Mouse (Mus musculus) kidney, postnatal 10 days (tissue): Measurements from ENCODE around the gene Tspan4.

Experiments
- DNase-seq: peaks from one replicate; pipeline ENCODE4 v3.0.0; 2021; ENCODE audit warnings: mixed read lengths

Tspan4 gene

DNA sequence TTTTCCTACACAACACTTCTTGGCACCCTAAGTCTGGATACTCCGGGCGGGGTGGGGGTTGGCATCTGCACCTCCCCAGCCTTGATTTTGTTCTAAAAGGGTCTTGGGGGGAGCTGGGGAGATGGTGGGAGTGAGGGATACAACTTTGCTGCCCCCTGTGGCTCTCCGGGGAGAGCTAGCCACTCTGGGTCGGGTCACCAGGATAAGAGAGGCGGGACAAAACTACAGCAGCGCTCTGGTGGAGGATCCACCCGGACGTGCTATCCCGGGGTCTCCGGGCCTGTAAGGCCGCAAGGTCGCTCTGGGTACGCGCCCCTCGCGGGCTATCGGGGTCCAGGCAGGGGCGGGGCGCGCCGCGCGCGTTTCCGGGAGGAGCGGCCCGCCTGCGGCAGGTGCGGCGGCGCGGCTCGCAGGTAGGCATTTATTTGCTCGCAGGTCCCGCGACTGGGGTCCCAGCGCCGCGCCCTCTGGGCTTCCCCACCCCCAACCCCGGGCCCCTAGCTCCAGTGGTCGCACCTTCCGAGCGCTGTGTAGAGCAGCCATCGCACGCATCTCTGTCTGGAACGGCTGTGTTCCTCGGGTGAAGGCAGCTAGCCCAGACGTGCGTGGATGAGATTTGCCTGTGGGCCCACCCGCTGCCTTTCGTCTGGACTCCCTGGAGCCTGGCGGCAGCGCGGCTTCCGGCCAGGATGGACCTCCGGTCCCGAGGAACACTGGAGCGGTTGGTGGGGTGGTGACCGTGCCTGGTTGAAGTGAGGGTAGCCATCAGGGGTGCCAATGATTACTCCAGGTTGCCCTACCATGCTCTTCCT is 13.3 kb upstream of the Tspan4 start:
- DNase-seq, result peak; percentile 67

DNA sequence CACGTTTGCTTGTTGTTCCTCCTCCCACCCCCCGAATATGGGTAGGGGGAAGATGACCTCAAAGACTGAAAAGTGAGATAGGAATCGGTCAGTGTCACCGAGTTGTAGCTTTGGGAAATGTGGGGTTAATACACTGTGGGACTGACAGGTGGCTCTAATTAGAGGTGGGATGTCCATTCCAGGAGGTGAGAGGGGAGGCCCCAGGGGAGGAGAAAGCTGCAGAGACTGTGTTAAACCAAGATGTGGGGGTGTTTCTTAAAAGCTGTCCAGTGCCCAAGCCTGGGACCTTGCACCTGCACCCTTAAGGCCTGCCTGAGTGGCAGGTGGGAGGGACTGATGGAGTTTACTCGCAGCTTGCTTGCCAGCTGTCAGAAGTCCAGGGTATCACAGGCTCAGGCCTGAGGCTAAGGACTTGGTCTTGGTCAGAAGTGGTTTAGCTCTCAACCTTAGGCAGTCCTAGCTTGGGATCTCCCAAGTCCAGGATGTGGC is 12.7 kb upstream of the Tspan4 start:
- DNase-seq, result peak; percentile 64

DNA sequence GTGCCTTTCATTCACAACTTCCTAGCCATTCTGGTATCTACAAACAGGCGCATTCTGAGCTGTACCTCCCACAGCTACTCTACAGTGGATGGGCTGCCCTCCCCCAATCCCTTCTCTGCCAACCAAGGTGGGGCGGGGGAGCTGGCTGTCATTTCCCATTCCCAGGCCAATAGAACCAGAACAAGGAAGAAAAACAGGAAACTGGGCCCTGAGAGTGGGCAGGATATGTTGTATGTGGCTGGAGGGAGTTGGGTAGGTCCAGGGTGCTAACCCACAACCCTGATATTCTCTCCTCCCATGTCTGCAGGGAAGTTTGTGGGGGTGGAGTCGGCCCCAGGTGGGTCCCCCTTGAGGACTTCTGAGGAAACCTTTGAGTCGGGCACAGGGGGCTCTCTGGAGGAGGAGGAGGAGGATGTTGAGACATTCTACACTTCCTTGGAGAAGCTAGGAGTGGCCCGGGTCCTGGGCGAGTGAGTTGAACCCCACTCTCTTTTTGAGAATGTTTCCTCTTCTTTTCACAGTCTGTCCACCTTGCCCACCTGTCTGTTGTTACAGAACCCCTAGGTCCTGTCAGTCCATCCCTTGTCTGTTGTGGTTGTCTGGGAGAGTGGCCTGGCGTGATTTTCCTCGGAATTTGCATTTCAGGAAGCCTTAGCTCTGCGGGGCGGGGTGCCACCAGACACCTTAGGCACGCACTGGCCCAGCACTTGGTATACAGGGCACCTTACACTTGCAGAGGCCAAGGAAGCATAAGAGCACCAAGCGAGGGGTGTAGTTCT is 11.0 kb upstream of the Tspan4 start:
- peak; percentile 78 for DNase-seq

DNA sequence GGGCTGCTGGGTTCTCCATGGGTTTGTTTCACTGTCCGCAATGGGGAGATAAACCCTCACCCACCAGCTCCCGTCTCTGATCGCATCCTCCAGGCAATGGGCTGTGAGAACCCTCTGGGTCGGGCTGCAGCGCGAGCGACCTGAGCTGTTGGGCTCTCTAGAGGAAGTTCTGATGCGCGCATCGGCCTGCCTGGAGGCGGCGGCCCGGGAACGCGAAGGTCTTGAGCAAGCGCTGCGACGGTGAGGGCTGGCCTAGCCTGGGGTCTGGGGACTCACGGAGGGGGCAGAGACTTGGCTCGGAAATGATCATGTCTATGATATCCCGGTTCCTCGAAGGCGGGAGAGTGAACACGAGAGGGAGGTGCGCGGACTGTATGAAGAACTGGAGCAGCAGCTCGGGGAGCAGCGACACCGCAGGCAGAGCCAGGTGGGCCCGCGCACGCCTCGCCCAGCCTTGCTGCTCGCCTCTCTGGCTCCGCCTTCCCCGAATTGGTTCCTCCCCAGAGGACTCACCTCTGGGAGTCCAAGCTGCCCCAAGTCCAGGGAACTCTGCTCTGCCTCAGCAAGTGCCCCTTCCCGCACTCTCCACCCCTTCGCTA is 10.3 kb upstream of the Tspan4 start:
- peak; percentile 76 for DNase-seq

- no peak for DNase-seq
These were observed 9.5 kb upstream of the Tspan4 start for GRCm38 (mm10) chr7:141465388-141466044.

DNA sequence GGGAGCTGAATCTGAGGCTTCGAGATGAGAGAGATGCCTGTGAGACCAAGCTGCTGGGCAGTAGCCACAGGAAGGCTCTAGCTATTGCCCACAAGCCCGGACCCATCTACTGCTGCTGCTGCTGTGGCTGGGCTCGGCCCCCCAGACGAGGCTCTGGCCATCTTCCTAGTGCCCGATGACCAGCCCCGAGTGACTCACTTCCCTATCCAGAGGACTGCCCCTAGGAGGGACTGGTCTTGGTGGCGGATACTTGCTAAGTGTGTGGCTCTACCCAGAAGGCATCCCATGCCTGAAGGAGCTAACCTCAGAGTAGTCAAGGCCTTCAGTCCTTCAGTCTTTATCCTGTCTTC is 9.0 kb upstream of the Tspan4 start:
- peak; percentile 46 for DNase-seq

- no peak for DNase-seq
These were observed 8.4 kb upstream of the Tspan4 start for GRCm38 (mm10) chr7:141466607-141467148.

GRCm38 (mm10) chr7:141467230-141468030 is 7.6 kb upstream of the Tspan4 start, which contains the start of gene Cd151:
Gene Cd151 (plus strand): TSS chr7:141467392.
- DNase-seq, result peak; percentile 96

DNA sequence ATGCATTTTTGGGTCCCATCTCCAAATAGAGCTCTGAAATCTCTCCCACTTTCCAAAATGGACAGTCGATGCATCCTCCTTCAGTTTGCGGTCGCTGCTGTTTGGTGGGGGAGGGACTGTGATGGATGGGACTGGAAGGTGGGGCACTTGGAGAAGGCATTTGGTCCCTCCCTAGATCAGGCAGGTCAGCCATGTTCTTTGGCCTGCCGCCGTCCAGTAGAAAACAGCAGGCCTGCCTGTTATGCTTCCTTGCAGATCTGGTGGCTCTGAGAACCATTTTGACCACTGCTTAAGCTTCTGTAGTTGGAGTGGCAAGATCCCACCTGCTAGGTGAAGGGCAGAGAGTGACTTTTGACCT is 6.9 kb upstream of the Tspan4 start:
- DNase-seq, result peak; percentile 62

GRCm38 (mm10) chr7:141468522-141469211 is 6.4 kb upstream of the Tspan4 start:
- DNase-seq, result peak; percentile 82

- peak; percentile 31 for DNase-seq
These were observed 5.7 kb upstream of the Tspan4 start for GRCm38 (mm10) chr7:141469352-141469751.

- peak; percentile 28 for DNase-seq
These were observed 5.0 kb upstream of the Tspan4 start for GRCm38 (mm10) chr7:141469901-141470636.

DNA sequence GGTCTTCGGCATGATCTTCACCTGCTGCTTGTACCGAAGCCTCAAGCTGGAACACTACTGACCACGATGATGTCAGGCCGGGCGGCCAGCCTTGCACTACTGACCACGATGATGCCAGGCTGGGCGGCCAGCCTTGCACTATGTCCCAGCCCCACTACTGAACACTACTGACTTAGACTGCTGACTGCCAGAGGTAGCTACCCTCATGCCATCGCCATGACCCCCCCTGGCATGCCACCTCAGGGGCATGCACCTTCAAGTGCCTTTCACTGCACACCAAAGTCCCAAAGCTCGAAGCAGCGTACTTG is 4.4 kb upstream of the Tspan4 start:
- no peak for DNase-seq

- no peak for DNase-seq
These were observed 3.8 kb upstream of the Tspan4 start for GRCm38 (mm10) chr7:141471236-141471635.

DNA sequence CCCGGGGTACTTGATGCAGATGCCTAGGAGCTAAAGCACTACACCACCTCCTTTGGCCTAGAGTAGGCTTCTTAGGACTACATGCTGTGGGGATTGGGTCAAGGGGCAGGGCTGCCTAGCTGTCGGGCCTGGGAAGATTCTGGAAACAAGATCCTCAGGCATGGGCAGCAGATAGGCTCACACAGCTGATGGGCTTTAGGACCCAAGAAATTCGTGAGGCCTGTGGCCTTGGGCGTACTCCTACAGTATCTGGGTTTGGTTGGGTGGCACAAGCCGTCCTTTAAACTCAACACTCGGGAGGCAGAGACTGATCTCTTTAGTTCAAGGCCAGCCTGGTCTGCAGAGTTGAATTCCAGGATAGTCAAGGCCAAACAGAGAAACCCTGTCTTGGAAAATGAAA is 2.8 kb upstream of the Tspan4 start:
- no peak for DNase-seq

DNA sequence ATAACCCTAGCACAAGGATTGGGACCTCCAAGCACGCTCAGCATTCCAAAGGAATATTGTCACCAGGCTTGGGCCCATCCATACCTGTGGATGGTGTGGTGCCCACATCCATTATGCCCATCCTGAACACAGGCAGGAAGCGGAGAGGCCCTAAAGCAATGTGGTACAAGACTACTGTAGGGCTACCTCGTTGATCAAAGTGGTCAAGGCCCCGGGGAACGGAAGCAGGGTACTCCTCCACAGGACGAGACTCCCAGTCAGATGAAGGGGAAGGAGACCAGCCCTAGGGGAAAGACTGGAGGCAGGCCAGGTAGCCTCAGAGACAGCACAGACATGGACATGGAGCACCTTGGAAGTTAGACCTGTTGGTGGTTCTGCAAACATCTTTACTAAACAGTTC is 2.3 kb upstream of the Tspan4 start:
- no peak for DNase-seq

GRCm38 (mm10) chr7:141474160-141474559 is 880 bp upstream of the Tspan4 start:
- DNase-seq, result no peak

GRCm38 (mm10) chr7:141475805-141476158 is 742 bp downstream of the Tspan4 start:
- DNase-seq, result peak; percentile 56

DNA sequence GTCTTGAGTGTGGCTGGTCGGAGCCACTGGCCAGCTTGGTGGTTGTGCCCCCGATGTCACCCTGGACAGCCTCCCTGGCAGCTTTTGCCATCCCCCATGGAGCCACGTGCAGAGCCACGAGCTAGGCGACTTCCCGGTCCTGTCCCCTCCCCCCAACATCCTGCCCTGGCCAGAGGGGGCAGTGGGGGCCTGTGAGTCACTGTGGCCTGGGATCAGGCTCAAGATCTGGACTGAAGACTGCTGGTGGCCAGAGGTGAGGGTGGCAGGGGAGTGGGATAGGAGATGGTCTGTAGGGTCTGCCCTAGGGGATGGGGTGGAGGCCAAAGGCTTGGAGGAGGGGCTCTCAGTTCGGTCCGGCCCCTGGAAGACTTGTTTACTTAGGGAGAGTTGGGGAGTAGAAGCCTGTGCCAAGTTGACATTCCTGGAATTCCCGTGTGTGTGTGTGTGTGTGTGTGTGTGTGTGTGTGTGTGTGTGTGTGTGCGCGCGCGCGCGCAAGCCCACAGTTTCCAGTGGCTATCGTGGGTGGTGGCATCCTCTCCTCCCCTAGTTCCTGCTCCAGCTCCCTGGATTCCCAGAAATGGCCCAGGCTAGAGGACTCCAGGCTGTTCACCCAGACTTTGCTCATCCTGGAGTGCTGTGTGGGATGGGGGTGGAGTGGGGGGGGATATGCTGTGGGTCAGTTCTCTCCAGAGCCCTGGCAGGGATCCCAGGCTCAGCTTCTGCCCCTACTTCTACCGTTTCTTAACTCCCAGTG is 1.4 kb downstream of the Tspan4 start:
- peak; percentile 94 for DNase-seq

- DNase-seq, result peak; percentile 68
These were observed 1.9 kb downstream of the Tspan4 start for GRCm38 (mm10) chr7:141476981-141477370.
